Mouse (Mus musculus): ENCODE results near the gene Traf1. TPM values are rescaled to one million over a fixed set of nuclear protein-coding genes. Genes with fewer than 3 reads are reported as not detected.
A peak's percentile ranks its signal among the peaks of the same experiment; 100 is the strongest.

Gene Traf1
- polyA plus RNA-seq, 1 experiment = 0.44 TPM

GRCm38 (mm10) chr2:34960966-34961365 lies 606 bp downstream of the Traf1 start:
- Histone ChIP-seq H3K9me3 (peaks cover 5% of the 10 kb centered on the region; the same call in 1 of the 2 replicates), H3K36me3 (replicated peaks; ENCODE audit: low read length) (no peaks in the 10 kb centered on the region), H3K4me1 (peaks cover 73% of the 10 kb centered on the region), H3K27me3 (replicated peaks) (peaks cover 37% of the 10 kb centered on the region), H3K4me3 (replicated peaks) (no peak overlapping the region)
- no peak for TF ChIP-seq GATA1 (IDR thresholded peaks at IDR 0.05; ENCODE audit: borderline replicate concordance, low read length)
- no peak for TF ChIP-seq FLI1 (IDR thresholded peaks at IDR 0.05; ENCODE audit: low read length)

GRCm38 (mm10) chr2:34960466-34960865 lies 1.1 kb downstream of the Traf1 start:
- H3K27me3 ChIP-seq (replicated peaks) = peaks cover 38% of the 10 kb centered on the region
- no peak overlapping the region for H3K4me3 ChIP-seq (replicated peaks)
- peaks cover 5% of the 10 kb centered on the region; the same call in 1 of the 2 replicates for H3K9me3 ChIP-seq
- no peak for TF ChIP-seq FLI1 (IDR thresholded peaks at IDR 0.05; ENCODE audit: low read length)
- TF ChIP-seq GATA1 (IDR thresholded peaks at IDR 0.05; ENCODE audit: borderline replicate concordance, low read length) = no peak
- peaks cover 72% of the 10 kb centered on the region for H3K4me1 ChIP-seq
- H3K36me3 ChIP-seq (replicated peaks; ENCODE audit: low read length) = no peaks in the 10 kb centered on the region

- H3K36me3 ChIP-seq (replicated peaks; ENCODE audit: low read length) = no peaks in the 10 kb centered on the region
- no peak overlapping the region for H3K4me3 ChIP-seq (replicated peaks)
- no peak for TF ChIP-seq GATA1 (IDR thresholded peaks at IDR 0.05; ENCODE audit: borderline replicate concordance, low read length)
- no peak for TF ChIP-seq FLI1 (IDR thresholded peaks at IDR 0.05; ENCODE audit: low read length)
- H3K27me3 ChIP-seq (replicated peaks) = peaks cover 38% of the 10 kb centered on the region
- H3K9me3 ChIP-seq = peaks cover 5% of the 10 kb centered on the region; the same call in 1 of the 2 replicates
- peaks cover 73% of the 10 kb centered on the region for H3K4me1 ChIP-seq
These were observed 3.0 kb downstream of the Traf1 start for GRCm38 (mm10) chr2:34958582-34958981.

- H3K27me3 ChIP-seq (replicated peaks) = peaks cover 42% of the 10 kb centered on the region
- H3K9me3 ChIP-seq = peaks cover 5% of the 10 kb centered on the region; the same call in 1 of the 2 replicates
- TF ChIP-seq FLI1 (IDR thresholded peaks at IDR 0.05; ENCODE audit: low read length) (no peak), GATA1 (IDR thresholded peaks at IDR 0.05; ENCODE audit: borderline replicate concordance, low read length) (no peak)
- H3K4me1 ChIP-seq = peaks cover 73% of the 10 kb centered on the region
- peak overlapping the region; percentile 40 for H3K4me3 ChIP-seq (replicated peaks)
- no peaks in the 10 kb centered on the region for H3K36me3 ChIP-seq (replicated peaks; ENCODE audit: low read length)
These were observed 3.5 kb downstream of the Traf1 start for GRCm38 (mm10) chr2:34958036-34958435.

GRCm38 (mm10) chr2:34957405-34957804 lies 4.2 kb downstream of the Traf1 start:
- Histone ChIP-seq H3K4me1 (peaks cover 75% of the 10 kb centered on the region), H3K36me3 (replicated peaks; ENCODE audit: low read length) (no peaks in the 10 kb centered on the region), H3K4me3 (replicated peaks) (peak overlapping the region; percentile 70), H3K9me3 (peaks cover 5% of the 10 kb centered on the region; the same call in 1 of the 2 replicates), H3K27me3 (replicated peaks) (peaks cover 45% of the 10 kb centered on the region)
- TF ChIP-seq GATA1 (IDR thresholded peaks at IDR 0.05; ENCODE audit: borderline replicate concordance, low read length) (no peak), FLI1 (IDR thresholded peaks at IDR 0.05; ENCODE audit: low read length) (no peak)

- peaks cover 75% of the 10 kb centered on the region for H3K4me1 ChIP-seq
- H3K9me3 ChIP-seq = peaks cover 5% of the 10 kb centered on the region; the same call in 1 of the 2 replicates
- no peaks in the 10 kb centered on the region for H3K36me3 ChIP-seq (replicated peaks; ENCODE audit: low read length)
- H3K27me3 ChIP-seq (replicated peaks) = peaks cover 47% of the 10 kb centered on the region
- H3K4me3 ChIP-seq (replicated peaks) = peak overlapping the region; percentile 70
- no peak for TF ChIP-seq GATA1 (IDR thresholded peaks at IDR 0.05; ENCODE audit: borderline replicate concordance, low read length)
- TF ChIP-seq FLI1 (IDR thresholded peaks at IDR 0.05; ENCODE audit: low read length) = no peak
These were observed 4.6 kb downstream of the Traf1 start for GRCm38 (mm10) chr2:34956941-34957340.

GRCm38 (mm10) chr2:34954344-34954743 lies 7.2 kb downstream of the Traf1 start:
- Histone ChIP-seq H3K27me3 (replicated peaks) (peaks cover 29% of the 10 kb centered on the region), H3K4me1 (peaks cover 83% of the 10 kb centered on the region), H3K9me3 (no peaks in the 10 kb centered on the region), H3K4me3 (replicated peaks) (no peak overlapping the region), H3K36me3 (replicated peaks; ENCODE audit: low read length) (no peaks in the 10 kb centered on the region)
- no peak for TF ChIP-seq FLI1 (IDR thresholded peaks at IDR 0.05; ENCODE audit: low read length)
- no peak for TF ChIP-seq GATA1 (IDR thresholded peaks at IDR 0.05; ENCODE audit: borderline replicate concordance, low read length)

GRCm38 (mm10) chr2:34953547-34954116 lies 7.9 kb downstream of the Traf1 start:
- TF ChIP-seq GATA1 (IDR thresholded peaks at IDR 0.05; ENCODE audit: borderline replicate concordance, low read length) (no peak), FLI1 (IDR thresholded peaks at IDR 0.05; ENCODE audit: low read length) (no peak)
- H3K4me3 ChIP-seq (replicated peaks) = no peak overlapping the region
- peaks cover 29% of the 10 kb centered on the region for H3K27me3 ChIP-seq (replicated peaks)
- H3K4me1 ChIP-seq = peaks cover 87% of the 10 kb centered on the region
- H3K9me3 ChIP-seq = no peaks in the 10 kb centered on the region
- H3K36me3 ChIP-seq (replicated peaks; ENCODE audit: low read length) = no peaks in the 10 kb centered on the region

GRCm38 (mm10) chr2:34953018-34953417 lies 8.6 kb downstream of the Traf1 start:
- TF ChIP-seq GATA1 (IDR thresholded peaks at IDR 0.05; ENCODE audit: borderline replicate concordance, low read length) = no peak
- peaks cover 87% of the 10 kb centered on the region for H3K4me1 ChIP-seq

GRCm38 (mm10) chr2:34951469-34951868 lies 10.1 kb downstream of the Traf1 start:
- no peak overlapping the region for H3K4me3 ChIP-seq (replicated peaks)
- H3K36me3 ChIP-seq (replicated peaks; ENCODE audit: low read length) = no peaks in the 10 kb centered on the region
- no peak for TF ChIP-seq FLI1 (IDR thresholded peaks at IDR 0.05; ENCODE audit: low read length)
- TF ChIP-seq GATA1 (IDR thresholded peaks at IDR 0.05; ENCODE audit: borderline replicate concordance, low read length) = no peak

More at GRCm38 (mm10) chr2:34953018-34953417, 8.6 kb downstream of the Traf1 start:
- no peaks in the 10 kb centered on the region for H3K36me3 ChIP-seq (replicated peaks; ENCODE audit: low read length)
- no peaks in the 10 kb centered on the region for H3K9me3 ChIP-seq
- H3K27me3 ChIP-seq (replicated peaks) = peaks cover 34% of the 10 kb centered on the region
- no peak overlapping the region for H3K4me3 ChIP-seq (replicated peaks)

More at GRCm38 (mm10) chr2:34951469-34951868, 10.1 kb downstream of the Traf1 start:
- H3K9me3 ChIP-seq = no peaks in the 10 kb centered on the region
- H3K27me3 ChIP-seq (replicated peaks) = peaks cover 44% of the 10 kb centered on the region
- peaks cover 77% of the 10 kb centered on the region for H3K4me1 ChIP-seq

All from megakaryocyte, embryonic 14.5 days (primary cell).